Mouse (Mus musculus) induced T-regulatory cell, adult 2 months (primary cell): ENCODE data around the gene L1cam.

Experiments
- DNase-seq: peaks from one replicate; pipeline ENCODE4 v3.0.0-alpha.2; 2012; ENCODE audit warnings: low read depth

Gene L1cam

DNA sequence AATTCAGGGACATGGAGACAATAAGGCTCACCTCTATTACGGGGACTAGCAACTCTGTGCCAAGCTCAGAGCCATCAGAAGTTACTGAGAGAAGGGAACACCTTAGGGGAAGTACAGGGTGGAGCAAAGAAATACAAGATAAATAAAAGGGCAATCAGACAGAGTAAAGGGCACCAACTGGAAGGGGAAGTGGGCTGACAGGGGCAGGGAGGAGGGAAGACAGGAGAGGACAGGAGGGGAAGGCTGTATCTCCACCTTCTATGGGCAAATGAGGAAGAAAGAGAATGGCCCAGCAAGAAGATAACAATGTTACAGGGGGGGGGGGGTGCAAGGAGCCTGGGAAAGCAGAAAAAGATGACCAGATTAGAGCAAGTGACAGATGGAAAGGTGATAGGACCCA, 18.9 kb downstream of the L1cam start:
- DNase-seq = no peak

DNA sequence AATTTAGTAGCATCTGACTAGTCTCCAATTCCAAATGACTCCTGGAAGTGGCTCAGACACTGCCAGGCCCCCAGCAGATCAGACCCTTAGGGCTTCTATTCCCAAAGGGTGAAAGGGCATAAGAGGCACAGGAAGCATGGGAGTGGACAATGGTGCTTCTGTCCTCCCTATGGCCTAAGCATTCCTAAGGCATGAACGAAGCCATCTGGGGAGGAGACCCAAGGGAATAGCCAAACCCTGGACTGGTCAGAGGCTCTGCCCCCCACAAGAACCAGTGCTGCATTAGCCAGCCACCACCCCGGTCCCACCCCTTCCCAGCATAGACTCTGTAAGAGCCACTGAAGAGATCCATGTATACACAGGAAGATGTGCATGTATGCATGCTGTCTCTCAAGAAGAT, 20.0 kb downstream of the L1cam start:
- DNase-seq = no peak

DNA sequence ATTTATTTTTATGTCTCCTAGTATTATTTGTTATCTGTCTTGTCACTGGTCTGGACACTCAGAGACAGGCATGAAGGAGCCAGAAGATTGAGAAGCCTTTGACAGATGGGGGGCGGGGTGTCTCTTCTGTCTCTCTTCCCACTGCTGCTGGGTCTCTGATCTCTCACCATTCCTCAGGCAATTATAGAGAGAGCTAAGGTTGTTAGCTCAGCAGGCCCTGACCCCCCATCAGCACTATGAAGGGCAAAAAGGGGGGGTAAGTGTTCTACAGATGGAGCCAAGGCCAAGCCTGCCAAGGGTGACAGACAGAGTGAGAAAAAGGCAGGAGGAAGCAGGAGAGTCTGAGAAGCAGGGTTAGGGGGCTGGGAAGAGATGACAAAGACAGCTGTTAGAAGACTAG, 23.9 kb downstream of the L1cam start:
- no peak for DNase-seq

DNA sequence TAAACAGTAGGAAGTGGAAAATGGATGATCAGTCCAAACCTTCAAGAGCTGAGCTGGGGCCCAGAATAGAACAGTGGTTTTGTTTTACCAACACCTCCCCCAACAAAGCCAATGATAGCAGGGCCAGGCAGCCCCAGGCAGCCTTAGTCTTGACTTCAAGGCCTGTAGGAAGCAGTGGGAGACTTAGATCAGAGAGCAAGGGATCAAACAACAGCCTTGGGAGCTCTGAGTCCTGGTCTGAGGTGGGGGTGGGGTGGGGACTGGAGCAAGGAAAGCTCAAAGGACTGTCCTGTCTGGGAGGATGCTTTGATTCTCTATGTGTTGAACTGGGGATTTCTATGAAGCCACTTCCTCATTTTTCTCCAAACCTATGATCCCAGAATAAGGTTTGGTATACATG, 24.4 kb downstream of the L1cam start:
- no peak for DNase-seq

DNA sequence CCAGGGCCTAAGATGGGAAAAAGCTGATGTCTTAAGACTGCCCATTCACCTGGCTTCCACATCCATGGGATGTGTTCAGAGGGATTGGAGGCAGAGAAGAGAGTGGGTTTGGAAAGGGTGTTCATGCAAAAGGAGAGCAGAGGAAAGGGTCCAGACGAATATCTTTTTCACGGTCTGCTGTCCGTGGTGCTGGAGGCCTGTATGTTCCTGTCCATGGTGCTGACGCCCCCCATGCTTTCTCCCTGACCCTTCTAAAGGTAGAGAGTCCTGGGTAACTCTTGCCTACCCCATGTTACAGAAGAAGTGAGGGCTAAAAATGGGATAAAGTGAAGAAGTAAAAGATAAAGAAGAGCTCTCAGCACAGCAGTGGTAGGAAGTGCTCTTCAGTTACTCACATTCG, 26.6 kb downstream of the L1cam start:
- DNase-seq = peak; percentile 39

DNA sequence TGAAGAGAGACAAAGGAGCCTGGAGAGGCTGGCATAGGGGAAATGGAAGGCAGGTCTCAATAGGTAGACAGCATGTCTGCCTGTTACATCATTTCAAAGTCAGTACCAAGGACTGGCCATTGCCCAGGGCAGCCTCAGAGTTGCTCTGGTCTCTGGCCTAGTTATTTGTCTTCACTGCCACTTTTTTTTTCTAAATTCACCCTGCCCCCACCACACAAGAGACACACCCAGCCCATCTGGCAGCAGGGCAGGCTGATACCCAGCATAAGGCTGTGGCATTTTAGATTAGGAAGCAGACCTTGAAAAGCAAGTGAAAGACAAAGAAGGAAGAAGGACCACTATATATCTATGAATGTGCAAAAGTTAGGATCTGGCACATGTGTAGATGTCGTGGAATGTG, 28.1 kb downstream of the L1cam start:
- DNase-seq = no peak

DNA sequence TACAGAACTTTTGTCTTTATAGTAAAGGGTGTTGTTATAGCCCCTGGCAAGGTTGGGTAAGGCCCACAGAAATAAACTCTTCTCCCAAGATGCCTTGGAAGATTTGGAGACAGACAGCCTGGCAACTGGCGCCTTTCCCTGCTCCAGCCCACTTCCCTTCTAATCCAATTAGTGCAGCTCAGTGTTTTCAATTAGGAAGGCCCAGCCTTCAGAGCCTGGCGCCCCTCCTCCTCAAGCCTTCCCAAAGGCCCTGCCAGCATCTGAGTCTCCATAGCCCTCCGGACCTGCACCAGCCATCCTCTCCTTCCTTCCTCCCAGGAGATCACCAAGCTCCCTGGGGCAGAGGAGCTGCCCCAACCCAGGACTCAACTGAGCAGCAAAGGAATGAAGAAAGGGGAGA, 28.6 kb downstream of the L1cam start:
- no peak for DNase-seq

DNA sequence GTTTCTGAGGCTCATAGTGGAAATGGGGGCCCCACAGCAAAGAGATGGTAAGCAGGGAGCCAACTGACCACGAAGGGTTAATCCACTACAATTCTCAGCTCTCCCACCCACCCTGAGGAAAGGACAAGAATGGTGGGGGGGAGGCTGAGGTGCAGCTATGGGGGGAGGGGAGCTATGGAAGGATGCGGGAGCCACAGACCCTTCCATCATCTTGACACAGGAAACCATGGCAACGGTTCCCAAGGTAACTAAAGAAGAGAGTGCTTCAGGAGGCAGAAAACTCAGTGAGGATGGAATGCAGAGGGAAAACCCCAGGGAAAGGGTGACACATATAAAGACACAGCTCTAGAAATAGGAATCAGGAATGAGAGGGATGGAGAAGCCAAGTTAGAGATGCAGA, 31.2 kb downstream of the L1cam start:
- DNase-seq = no peak

DNA sequence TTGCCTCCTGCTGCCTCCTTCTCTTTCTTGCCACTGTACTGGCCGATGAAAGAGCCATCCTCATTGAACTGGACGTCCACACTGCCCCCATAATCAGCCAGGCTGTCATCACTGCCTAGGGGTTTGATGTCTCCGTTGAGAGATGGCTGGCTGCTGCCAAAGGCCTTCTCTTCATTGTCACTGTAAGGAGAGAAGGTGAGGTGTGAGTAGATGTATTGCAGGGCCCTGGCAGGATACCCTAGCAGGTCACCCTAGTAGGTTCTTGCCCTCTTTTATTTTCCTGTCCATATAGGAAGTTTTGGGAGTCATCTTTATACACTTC, 40.9 kb downstream of the L1cam start:
- DNase-seq = no peak

DNA sequence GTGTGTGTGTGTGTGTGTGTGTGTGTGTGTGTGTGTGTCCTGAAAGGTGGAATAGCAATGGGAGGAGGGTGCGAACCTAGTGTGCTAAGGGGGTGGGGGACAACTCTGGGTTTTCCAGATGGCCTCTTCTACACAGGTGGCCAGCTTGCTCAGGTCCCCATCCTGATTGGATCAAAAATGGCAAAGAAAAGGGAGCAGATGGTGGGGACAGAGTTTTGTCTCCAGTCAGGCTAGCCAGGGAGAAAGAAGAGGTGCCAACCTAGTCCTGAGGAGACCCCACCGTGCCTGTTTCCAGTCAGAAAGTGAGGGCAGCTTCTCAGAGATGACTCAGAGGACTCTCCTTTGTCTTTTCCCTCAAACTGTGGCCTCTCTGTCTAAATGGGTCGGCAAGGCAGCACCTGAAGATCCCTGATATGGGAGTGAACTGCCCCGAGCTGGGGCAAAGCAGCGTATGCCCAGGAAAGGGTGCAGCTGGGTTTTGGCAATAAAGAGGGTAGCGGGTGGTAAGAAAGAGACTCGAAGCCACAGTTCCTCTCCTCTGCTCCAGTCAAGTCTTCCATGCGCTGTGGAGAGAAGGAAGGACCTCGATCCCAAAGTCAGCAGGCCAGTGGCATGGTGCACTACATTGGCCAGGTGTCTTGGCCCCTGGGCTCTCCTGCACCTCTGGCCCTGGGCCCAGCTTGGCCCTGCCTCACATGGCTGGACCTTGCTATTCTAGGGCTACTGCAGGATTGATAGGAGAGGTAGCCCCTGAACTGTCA, 41.4 kb downstream of the L1cam start:
- no peak for DNase-seq

DNA sequence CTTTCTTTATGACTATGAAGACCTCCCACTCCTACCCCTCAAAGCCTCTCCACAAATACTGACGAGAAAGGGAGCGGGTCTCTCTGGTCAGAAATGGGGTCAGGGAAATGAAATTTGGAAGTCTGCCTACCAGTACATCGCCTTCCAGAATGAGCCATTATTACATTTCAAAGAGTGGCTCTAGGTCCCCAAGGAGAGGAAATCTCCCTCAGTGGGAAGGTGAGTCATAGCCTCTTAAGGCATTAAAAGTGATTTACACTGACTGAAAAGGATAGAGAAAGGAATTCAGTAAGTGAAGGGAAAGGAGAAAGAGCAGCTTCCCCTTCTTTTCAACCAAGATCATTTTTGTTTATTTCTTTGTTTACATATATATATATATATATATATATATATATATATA, 59.2 kb downstream of the L1cam start:
- DNase-seq = no peak

DNA sequence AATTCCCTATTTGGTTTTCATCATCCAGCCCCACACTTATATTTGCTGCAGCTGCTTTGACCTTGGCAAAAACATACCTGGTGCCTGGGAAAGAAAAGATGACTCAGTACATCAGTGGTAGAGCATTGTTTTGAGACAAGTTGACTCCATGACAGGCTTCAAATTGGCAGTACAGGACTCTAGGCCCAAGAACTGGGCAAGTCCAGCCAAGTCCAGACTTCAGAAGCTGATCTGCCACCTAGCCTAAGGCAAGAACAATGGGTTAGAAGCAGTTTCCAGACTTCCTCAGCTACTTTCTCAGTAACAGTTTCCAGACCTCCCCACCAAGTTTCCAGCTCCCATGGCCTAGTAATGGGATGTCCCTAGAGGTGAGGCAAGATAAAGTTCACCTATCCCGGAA, 60.2 kb downstream of the L1cam start:
- no peak for DNase-seq

DNA sequence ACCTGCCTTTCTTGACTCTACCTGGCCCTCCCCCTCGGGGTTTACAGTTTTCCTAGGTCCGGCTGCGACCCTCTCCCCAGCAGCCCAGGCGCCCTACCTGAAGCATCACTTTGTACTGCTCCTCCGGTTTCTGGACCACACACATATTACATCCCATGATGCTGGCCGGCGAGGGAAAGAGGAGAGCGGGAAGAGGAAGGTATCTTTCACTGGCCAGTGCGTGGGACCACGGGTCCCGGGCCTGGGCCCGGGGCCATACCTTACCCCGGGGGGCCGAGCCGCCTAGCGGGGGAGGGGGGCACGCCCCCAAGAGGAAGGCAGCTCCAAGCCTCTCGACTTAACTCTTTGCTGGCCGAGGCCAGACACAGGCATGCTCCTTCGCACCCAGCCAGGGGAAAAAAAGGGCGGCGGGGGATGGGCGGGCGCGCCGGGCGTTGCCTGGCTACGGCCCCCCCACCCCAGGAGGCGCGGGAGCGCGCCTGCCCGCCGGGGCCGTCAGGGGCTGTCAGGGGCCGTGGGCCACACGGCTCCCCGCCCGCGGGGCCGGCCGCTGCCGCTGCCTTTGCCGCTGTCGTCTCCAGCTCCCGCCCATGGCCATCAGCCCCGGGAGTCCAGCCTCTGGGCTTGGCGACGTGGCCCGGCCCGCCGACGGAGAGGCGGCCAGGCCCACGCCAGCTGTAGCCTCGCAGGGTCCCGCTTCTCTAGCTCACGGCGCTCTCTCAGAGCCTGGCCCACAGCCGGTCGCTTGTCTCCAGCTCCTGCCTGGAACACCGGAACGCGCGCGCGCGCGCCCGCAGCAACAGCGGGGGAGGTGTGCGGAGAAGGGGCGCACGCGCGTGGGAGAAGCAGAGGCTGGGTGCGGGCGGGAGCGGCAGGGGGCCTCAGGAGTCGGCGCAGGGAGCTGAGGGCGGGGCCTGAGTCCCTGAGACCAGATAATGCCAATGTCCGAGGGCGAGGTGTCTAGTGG, 71.4 kb downstream of the L1cam start, which contains the start of gene Pdzd4:
Gene Pdzd4, minus strand, starts transcription at position 785 of the 967 bp plus-strand sequence.
- peak; percentile 31 for DNase-seq

DNA sequence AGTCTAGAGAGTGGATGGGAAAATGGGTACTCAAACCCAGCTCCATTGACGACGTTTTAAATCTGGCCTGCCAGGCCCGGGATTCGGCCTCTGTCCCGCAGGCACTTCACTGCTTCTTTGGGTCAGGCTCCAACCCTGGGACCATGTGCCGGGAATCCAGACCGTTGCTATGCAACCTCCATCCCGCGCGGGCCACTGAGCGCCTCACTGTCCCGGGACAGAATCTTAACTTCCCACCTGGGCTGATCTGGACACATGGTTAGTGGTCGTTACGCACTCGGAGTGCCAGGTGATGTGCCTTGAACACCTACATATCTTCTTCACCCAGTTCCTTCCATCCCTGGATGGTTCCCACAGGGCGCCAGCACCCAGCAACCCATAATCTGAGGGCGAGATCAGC, 72.2 kb downstream of the L1cam start:
- DNase-seq = no peak

DNA sequence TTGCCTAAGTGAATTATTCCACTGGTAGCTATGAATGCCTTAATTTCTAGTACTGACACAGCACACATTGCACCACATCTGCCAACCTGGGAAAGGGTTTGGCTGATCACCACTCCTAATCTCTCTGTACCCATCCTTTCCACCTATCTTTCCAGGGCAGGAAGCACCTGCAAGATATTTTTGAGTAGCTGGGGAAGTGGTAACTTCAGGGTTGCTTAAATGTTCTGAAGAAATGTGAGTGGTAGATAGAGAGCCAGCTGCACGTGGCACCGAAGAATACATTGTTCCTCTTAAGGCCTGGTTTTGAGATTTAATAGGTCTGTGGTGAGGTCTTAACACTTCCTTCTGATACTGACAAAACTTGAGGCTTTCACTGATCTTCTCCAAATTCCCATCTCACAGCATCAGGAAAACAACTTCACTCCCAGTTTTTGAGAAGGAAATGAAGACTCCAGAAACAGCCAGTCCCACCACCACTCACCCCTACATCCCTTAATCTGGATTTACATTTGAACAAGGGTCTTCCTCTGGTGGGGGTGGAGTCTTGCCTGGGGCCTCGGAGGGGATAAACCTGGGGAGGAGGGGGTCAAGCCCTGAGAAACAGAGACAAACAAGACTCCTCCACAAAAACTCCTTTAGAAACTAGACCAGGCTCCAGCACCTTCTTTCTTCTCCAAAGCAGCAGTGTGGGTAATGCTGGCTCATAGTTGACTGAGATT, 79.2 kb downstream of the L1cam start:
- DNase-seq = no peak

DNA sequence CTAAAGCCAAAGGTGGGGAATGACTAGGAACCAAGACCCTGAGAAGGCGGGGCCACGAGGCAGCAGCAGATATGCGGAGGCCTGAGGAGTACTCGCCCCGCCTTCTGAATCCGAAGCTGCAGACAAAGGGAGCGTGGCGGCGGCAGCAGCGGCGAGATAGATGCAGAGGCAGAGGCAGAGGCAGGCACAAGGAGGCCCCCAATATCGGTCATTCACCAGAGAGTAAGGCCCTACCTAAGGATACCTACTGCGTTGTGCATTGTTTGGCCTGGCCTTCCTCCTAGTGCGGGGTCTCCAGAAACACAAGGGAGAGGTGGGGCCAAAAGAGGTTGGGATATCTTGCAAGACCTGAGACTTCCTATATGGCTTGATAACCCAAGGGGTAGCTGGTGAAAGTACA, 80.8 kb downstream of the L1cam start:
- no peak for DNase-seq

DNA sequence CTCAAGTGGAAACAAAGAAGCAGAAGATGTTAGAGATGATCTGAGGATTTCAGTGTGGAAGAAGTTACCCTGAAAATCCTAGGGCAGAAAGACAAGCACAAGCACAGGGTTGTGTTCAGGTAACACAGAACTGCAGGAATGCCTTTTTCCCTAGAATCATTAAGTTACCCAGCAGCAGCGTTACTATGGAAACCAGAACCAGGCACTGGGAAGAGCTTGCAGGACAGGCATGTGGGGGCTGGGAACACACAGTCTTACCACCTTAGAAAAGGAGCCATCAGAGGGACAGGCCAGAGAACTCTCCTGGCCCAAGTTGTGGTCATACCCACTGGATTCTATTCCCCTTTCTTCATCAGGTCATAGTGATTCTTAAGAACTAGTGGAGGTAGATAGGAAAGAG, 90.1 kb downstream of the L1cam start:
- no peak for DNase-seq
